Mouse (Mus musculus) hindbrain, embryonic 11.5 days (tissue): ENCODE measurements at regions not wholly inside any gene's neighbourhood (a gene's known extent, or its start where the extent isn't known, plus 50 kb on each side); places are given as distances from the start of the nearest gene placed in this dataset.
"Not testable (repeated sequence)": the region's sequence is repeated elsewhere in the genome, so short reads cannot be mapped to it uniquely, and the experiment has no call there.

Source experiments
- ATAC-seq: fragments of 200-750 bp; cut with Nextera tagmentation; 2 replicates; pipeline ENCODE4 v1.8.0; 2017; ENCODE audit warnings: mild to moderate bottlenecking, moderate TSS enrichment, moderate library complexity; ENCODE audit not compliant: low FRiP score
- DNase-seq: peaks from one replicate; pipeline ENCODE4 v3.0.0-alpha.2; 2015; ENCODE audit warnings: low spot score
- H3K27ac ChIP-seq: fragments of 300-500 bp; sonication (generic); 2 replicates; pipeline ENCODE4 v1.5.1; 2014; ENCODE audit warnings: mild to moderate bottlenecking, low read depth, low read length
- H3K27me3 ChIP-seq: fragments of 300-500 bp; sonication (generic); 2 replicates; pipeline ENCODE4 v1.6.1; 2014; ENCODE audit warnings: mild to moderate bottlenecking, low read length, moderate library complexity, mixed read lengths; ENCODE audit not compliant: control insufficient read depth, insufficient read depth
- H3K36me3 ChIP-seq: fragments of 300-500 bp; sonication (generic); 2 replicates; pipeline ENCODE4 v1.6.1; 2014; ENCODE audit warnings: mild to moderate bottlenecking, low read length, moderate library complexity, mixed read lengths; ENCODE audit not compliant: control insufficient read depth, insufficient read depth
- H3K4me1 ChIP-seq: fragments of 300-500 bp; sonication (generic); replicated peaks from 2 replicates; pipeline ENCODE4 v1.6.1; 2014; ENCODE audit warnings: low read length, mixed read lengths; ENCODE audit not compliant: control insufficient read depth, insufficient read depth
- H3K4me2 ChIP-seq: fragments of 300-500 bp; sonication (generic); replicated peaks from 2 replicates; pipeline ENCODE4 v1.6.1; 2014; ENCODE audit warnings: mild to moderate bottlenecking, low read depth, low read length
- H3K4me3 ChIP-seq: fragments of 300-500 bp; sonication (generic); 2 replicates; pipeline ENCODE4 v1.5.1; 2014; ENCODE audit warnings: low read depth, low read length
- H3K9ac ChIP-seq: fragments of 300-500 bp; sonication (generic); 2 replicates; pipeline ENCODE4 v1.6.1; 2014; ENCODE audit warnings: low read depth, low read length
- H3K9me3 ChIP-seq: fragments of 300-500 bp; sonication (generic); 2 replicates; pipeline ENCODE4 v1.6.1; 2016; ENCODE audit warnings: low read length; ENCODE audit not compliant: control insufficient read depth
- WGBS: fragments of 180-500 bp; shearing (Covaris S2); extraction: QIAGEN DNeasy Blood & Tissue Kit; methylation state at CpG from one replicate; pipeline ENCODE4 v1.1.7; 2014; 5-methylcytosine and 5-hydroxymethylcytosine counted together

GRCm38 (mm10) chr5:4248422-4248821, 56.3 kb downstream of the Mterf1b start:
- ATAC-seq (no peak), DNase-seq (no peak)
- WGBS: 82% methylated on average over 2 of the region's 2 CpGs
- Histone ChIP-seq H3K9ac (no peak overlapping the region), H3K27ac (no peak overlapping the region), H3K9me3 (no peaks in the 10 kb centered on the region), H3K4me3 (no peak overlapping the region), H3K4me2 (no peak overlapping the region), H3K4me1 (no peaks in the 10 kb centered on the region), H3K27me3 (no peaks in the 10 kb centered on the region), H3K36me3 (no peaks in the 10 kb centered on the region)

GRCm38 (mm10) chr5:4254280-4254679, 62.1 kb downstream of the Mterf1b start:
- DNase-seq, H3K9ac ChIP-seq, H3K9me3 ChIP-seq, ATAC-seq, H3K4me2 ChIP-seq, H3K4me3 ChIP-seq, H3K27me3 ChIP-seq, H3K27ac ChIP-seq, H3K36me3 ChIP-seq, H3K4me1 ChIP-seq: not testable (repeated sequence)
- WGBS: 92% methylated on average over 5 of the region's 5 CpGs

- Histone ChIP-seq H3K36me3 (no peaks in the 10 kb centered on the region), H3K9ac (no peak overlapping the region), H3K27me3 (no peaks in the 10 kb centered on the region), H3K27ac (no peak overlapping the region), H3K4me3 (no peak overlapping the region), H3K9me3 (no peaks in the 10 kb centered on the region), H3K4me1 (no peaks in the 10 kb centered on the region), H3K4me2 (no peak overlapping the region)
- DNase-seq (no peak), ATAC-seq (no peak)
- 64% methylated on average over 12 of the region's 12 CpGs for WGBS
Measured at GRCm38 (mm10) chr5:4257048-4257750, 65.0 kb downstream of the Mterf1b start.

GRCm38 (mm10) chr5:4259260-4259659, 67.1 kb downstream of the Mterf1b start:
- Histone ChIP-seq H3K36me3 (no peaks in the 10 kb centered on the region), H3K27ac (no peak overlapping the region), H3K4me3 (no peak overlapping the region), H3K9me3 (no peaks in the 10 kb centered on the region), H3K9ac (no peak overlapping the region), H3K4me2 (no peak overlapping the region), H3K4me1 (no peaks in the 10 kb centered on the region), H3K27me3 (no peaks in the 10 kb centered on the region)
- DNase-seq (no peak), ATAC-seq (no peak)
- WGBS: 89% methylated on average over 4 of the region's 4 CpGs

GRCm38 (mm10) chr5:4262666-4263065, 70.5 kb downstream of the Mterf1b start:
- Histone ChIP-seq H3K27me3 (no peaks in the 10 kb centered on the region), H3K4me2 (no peak overlapping the region), H3K4me1 (no peaks in the 10 kb centered on the region), H3K27ac (no peak overlapping the region), H3K4me3 (no peak overlapping the region), H3K9ac (no peak overlapping the region), H3K9me3 (no peaks in the 10 kb centered on the region), H3K36me3 (no peaks in the 10 kb centered on the region)
- DNase-seq (no peak), ATAC-seq (no peak)
- 96% methylated on average over 1 of the region's 1 CpGs for WGBS

GRCm38 (mm10) chr5:4263560-4264160, 71.5 kb downstream of the Mterf1b start:
- H3K4me1 ChIP-seq: no peaks in the 10 kb centered on the region
- H3K27ac ChIP-seq: no peak overlapping the region
- 80% methylated on average over 5 of the region's 5 CpGs for WGBS
- no peaks in the 10 kb centered on the region for H3K9me3 ChIP-seq
- no peaks in the 10 kb centered on the region for H3K36me3 ChIP-seq
- no peak overlapping the region for H3K9ac ChIP-seq
- H3K27me3 ChIP-seq: no peaks in the 10 kb centered on the region
- ATAC-seq (no peak; the same call in 1 of the 2 replicates), DNase-seq (peak; percentile 15)
- no peak overlapping the region for H3K4me2 ChIP-seq
- no peak overlapping the region for H3K4me3 ChIP-seq

- Histone ChIP-seq H3K9ac (no peak overlapping the region), H3K36me3 (no peaks in the 10 kb centered on the region), H3K4me2 (no peak overlapping the region), H3K4me1 (no peaks in the 10 kb centered on the region), H3K4me3 (no peak overlapping the region), H3K9me3 (no peaks in the 10 kb centered on the region), H3K27me3 (no peaks in the 10 kb centered on the region), H3K27ac (no peak overlapping the region)
- DNase-seq (no peak), ATAC-seq (no peak)
- WGBS: 86% methylated on average over 2 of the region's 2 CpGs
Measured at GRCm38 (mm10) chr5:4267717-4268116, 75.5 kb downstream of the Mterf1b start.

GRCm38 (mm10) chr5:4273001-4273400, 80.8 kb downstream of the Mterf1b start:
- H3K4me3 ChIP-seq: no peak overlapping the region
- no peak for ATAC-seq
- H3K9ac ChIP-seq: no peak overlapping the region
- H3K9me3 ChIP-seq: no peaks in the 10 kb centered on the region
- H3K36me3 ChIP-seq: no peaks in the 10 kb centered on the region
- 86% methylated on average over 5 of the region's 5 CpGs for WGBS
- no peaks in the 10 kb centered on the region for H3K27me3 ChIP-seq
- H3K4me1 ChIP-seq: no peaks in the 10 kb centered on the region
- H3K27ac ChIP-seq: no peak overlapping the region
- H3K4me2 ChIP-seq: no peak overlapping the region
- DNase-seq: no peak

- 5% methylated on average over 4 of the region's 4 CpGs for WGBS
- Histone ChIP-seq H3K4me1 (no peaks in the 10 kb centered on the region), H3K4me3 (no peak overlapping the region), H3K9ac (no peak overlapping the region), H3K9me3 (no peaks in the 10 kb centered on the region), H3K4me2 (no peak overlapping the region), H3K27me3 (no peaks in the 10 kb centered on the region), H3K27ac (no peak overlapping the region), H3K36me3 (no peaks in the 10 kb centered on the region)
- ATAC-seq (no peak), DNase-seq (no peak)
Measured at GRCm38 (mm10) chr5:4303616-4304015, 111.4 kb downstream of the Mterf1b start.
